Mouse (Mus musculus): ENCODE results near the gene Gtf2ird1.

- TF ChIP-seq POLR2A (IDR thresholded peaks at IDR 0.05; ENCODE audit: extremely low read depth, insufficient read depth, low read length) (no peak), CTCF (IDR thresholded peaks at IDR 0.05; ENCODE audit: low read depth, low read length) (no peak)
These were observed 26.4 kb downstream of the Gtf2ird1 start for GRCm38 (mm10) chr5:134430087-134430486.
